Mouse (Mus musculus) mouse embryonic stem cell (cell line): Measurements from ENCODE around the gene Tspan13.

Experiments used
- in situ Hi-C, 2 experiments: fragments of 300-500 bp; cut with MboI; formaldehyde crosslinking; loops; 1 replicate in 1 of 2; 3 replicates in 1 of 2; pipeline ENCODE4 v1.14.3; 2019 to 2020; ENCODE audit warnings: low sequenced_read_pairs in 2 of 2, low pct_unique_long_range_greater_than_20kb in 1 of 2, mixed read lengths in 1 of 2; ENCODE audit not compliant: unreplicated experiment in 1 of 2

The Tspan13 gene

DNA sequence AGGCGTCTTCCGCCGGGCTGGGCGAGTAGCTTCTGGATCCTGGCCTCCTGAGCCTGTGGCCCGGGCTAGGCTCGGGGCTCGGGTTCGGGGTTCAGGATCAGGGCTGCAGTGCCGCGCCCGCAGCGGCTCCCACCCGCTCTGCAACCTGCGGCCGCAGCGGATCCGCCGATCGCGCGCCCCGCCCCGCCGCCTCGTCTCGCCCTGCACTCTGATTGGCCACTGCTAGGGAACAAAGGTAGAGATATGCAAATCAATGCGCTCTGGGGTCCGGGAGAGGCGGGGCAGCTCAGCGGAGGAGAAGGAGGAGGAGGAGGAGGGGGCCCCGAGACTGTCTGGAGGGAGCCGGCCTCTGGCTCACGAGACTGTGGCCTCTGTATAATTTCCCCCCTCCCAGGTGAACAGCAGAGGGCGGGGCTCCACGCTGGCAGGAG, at the start of gene Tspan13:
Gene Tspan13 (minus strand): TSS at position 153 of the 431 bp plus-strand sequence.
- in situ Hi-C loops: no loop called here

DNA sequence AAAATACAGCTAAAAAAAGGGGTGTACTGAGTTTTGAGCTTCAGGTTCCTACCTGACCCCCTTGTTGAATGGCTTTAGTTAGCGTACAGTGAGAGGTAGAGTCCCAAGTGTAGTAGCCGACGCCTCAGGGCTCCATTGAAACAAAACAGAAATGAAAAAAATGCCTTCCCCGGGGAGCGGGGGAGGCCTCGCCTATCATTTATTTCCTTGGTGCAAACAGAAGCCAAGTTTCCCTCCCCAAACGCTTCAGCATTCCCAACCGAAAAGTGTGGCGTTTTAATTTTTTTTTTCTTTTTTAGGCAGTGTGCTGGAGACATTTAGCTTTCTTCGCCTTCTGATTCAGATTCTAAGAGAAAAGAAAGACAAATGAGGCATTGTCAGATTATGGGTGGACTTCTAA, 49.7 kb upstream of the Tspan13 start:
- in situ Hi-C loops: no loop called here

DNA sequence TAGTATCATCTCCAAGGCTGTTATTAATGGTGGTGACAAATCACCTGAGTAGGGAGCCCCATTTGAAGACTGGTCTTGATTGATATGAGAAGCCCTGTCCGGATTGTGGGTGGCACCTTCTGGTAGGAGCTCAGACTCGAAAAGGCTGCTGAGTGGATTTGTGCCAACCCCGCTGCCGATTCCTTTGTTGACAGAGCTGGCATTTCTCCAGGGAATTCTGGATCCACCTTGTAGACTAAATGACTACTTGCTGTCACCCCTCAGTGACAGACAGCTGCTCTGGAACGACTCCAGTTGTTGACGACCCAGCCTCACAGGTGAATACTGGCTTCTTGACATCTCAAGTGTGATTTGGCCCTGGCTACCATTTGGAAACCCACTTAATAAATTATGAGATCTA, 46.9 kb upstream of the Tspan13 start:
- in situ Hi-C loops: no loop called here

DNA sequence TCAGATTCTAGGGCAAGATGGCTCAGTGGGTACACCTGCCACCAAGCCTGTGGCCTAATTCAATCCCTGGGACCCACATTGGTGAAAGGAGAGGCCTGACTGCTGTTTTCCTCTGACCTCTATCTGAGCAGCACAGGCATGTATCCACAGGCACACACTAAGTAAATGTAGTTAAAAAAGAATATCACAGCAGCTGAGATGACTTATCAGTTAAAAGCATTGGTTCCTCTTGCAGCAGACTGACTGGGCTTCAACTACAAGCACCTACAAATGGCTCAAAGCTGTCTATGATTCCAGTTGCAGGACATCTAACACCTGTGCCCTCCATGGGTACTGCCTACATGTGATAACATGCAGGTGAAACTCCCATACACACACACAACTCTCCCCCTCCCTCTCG, 46.5 kb upstream of the Tspan13 start:
- in situ Hi-C loops: no loop called here

DNA sequence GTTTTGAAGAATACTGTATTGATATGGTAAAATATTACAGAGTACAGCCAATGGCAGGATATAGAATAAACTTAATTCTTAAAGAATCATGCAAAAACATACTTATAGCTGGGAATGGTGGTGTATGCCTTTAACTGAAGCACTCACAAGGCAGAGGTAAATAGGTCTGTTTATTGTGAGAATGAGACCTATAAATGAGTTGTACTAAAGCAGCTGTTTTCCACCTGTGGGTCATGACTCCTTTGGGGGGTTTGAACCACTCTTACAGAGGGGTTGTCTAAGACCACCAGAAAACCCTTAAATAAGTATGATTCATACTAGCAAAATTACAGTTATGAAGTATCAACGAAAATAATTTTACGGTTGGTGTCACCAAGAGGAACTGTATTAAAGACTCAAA, 43.1 kb upstream of the Tspan13 start:
- in situ Hi-C loops: no loop called here

DNA sequence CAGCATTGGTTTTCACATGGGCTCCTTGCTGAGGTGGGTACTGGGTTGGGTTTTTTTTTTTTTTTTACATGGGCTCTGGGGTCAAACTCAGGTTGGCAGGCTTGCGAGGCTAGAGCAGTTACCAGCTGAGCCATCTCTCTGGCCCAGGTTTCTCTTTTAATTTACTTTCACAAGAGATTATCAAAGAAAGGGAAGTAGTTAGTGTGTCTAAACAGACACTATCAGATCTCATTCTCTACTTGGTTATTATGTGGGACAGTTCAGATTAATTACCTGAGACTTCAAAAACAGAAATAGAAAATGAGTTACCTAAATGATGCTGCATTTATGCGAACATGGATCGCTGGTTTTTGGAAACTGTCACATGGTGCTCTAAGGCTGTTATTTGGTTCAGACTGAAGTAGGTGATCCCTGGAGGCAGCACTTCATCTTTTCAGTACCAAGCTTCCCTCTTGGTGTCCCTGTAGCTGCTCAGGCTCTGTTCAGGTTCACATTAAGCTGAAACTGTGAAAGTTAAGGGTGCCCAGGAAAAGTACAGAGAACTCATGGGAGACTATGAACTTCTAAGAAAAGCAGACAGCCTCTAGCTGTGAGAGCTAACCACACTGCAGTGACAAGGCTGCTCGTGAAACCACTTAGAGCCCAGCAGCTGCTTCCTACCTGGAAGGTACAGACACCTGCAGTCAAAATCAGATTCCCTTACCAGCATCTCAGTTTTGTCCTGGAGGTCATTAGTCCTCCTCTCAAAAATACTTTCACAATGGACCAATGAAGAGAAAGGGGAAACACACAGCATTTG, 36.0 kb upstream of the Tspan13 start:
- in situ Hi-C loops: no loop called here

DNA sequence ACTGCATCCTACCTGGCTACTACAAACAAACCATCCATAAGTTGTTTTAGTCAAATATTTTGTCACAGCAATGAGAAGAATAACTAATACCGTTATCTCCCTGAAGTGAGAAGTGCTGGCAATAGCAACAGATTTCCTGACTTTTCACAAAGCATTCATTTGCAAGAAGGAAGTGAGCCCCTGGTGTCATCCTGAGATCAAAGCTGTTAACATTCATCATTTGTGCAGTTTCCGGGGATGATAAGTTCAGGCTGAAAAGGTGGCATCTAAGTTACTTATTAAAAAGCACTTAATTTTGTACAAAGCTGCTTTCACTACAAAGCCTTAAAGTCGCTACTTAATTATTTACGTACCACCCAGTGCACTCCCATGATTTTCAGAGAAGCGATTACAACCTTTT, 30.6 kb upstream of the Tspan13 start:
- in situ Hi-C loops: no loop called here

DNA sequence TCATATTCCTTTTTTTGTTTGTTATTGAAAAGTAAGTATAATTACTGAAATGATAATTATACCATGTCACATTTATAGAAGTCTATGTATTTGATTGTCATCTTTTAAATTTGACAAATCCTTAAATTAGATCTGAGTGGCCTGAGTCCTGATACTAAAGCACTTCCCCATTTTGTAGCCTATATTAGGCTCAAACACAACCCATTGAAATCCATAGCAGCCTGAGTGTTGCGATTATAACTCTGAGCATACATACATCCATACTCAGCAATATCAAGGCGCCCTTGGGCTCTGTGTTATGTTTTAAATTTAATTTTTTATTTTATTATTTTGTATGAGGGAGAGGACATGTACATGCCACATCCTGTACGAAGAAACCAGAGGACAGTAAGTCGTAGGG, 27.9 kb upstream of the Tspan13 start:
- in situ Hi-C loops: no loop called here

DNA sequence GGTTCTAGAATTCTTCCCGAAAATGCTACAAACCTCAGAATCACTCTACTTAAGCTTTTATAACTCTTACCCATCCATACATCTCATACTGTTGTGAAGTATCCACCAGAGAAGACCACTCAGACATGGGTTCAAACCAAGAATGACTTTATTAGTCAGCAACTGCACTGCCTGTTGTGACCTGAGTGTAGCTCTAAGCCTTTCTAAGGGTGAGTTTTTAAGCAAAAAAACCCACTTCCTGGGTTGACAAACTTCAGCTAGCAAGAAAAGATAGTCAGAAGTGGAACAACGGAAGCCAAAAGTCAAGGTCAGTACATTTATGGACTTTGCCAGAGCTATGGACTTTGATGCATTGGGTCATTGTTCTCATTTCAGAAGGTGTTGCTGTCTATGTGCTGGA, 25.2 kb upstream of the Tspan13 start:
- in situ Hi-C loops: no loop called here

DNA sequence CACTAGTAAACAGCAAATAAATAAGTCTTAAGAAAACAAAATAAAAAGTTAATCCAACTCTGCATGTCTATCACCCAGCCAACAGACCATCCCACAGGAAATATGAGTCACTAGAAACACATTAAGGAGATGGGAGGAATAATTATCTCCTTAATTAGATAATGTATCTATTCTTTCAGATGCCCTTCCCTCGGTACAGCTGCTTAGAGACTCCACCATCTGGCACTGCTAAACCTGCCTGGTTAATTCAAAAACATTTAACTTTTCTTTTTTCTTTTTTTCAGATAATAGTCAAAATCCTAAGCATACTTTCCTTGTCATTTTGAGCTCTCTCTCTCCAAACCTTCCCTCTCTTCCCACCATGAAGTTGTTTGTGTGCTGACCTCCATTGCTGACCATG, 23.6 kb upstream of the Tspan13 start:
- in situ Hi-C loops: no loop called here

DNA sequence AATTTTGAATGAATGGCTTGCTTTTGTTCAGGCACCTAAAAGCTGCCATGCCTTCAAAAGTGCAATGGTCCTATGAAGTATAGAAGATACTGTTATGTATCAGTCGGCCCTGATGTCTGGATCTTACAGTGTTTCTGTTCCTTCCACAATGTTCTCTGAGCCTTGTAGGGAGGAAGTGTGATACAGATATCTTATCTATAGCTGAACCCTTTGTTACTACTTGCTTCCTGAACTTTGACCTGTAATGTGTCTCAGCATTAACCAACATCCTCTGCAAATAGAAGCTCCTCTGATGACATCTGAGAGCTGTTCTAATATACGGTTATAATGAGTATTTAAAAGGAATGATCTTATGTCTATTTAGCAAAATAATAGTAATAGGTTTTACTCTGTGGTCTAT, 15.4 kb upstream of the Tspan13 start:
- in situ Hi-C loops: no loop called here

DNA sequence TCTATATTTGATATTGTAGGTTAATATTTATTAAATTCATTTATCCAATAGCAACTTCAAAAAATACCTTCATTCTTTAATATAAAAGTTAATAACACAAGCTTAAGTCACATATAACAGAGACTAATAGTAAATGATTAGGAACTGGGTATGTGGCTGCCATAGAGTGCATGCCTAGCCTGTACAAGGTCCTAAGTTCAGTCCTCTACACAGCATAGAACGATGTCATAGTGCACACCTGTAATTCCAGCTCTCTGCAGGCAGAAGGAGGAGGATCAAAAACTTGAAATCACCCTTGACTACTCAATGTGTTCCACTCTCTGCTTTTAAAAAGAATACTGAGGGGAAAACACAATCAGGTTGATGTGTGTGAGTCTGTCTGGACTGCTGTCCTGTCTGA, 8.0 kb upstream of the Tspan13 start:
- in situ Hi-C loops: no loop called here

DNA sequence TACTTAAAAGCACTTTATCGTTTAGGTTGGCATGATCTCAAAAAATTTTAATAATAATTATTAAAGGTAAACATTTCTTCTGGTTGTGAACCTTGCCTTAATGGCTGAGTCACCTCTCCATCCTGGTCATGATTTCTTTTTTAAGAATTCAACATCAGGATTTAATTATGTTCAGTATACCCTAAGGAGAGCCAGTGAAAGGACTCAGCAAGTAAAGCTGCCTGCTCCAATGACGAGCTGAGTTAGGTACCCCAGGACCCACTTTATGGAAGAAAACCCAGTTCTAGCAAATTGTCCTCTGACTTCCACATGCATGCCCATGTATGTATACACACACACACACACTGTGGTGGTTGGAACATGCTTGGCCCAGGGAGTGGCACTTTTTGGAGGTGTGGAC, 5.3 kb upstream of the Tspan13 start:
- in situ Hi-C loops: no loop called here

DNA sequence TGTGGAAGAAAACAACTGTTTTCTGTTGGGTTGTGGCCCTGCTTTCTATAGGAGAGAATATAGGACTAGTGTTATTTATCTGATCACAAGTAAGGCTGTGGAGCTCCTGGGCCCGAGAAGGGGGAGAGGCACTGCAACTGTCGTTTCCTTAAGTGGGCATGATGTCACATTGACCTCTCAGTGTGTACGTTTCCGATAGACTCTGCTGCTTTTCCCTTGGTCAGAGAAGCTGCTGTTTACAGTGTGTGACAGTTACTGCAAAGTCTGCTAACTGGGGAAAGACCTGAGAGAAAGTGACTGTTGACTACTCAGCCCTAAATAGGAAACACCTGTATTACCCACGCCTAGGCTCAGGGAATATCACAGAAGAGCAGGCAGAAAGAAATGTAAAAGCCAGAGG, 3.9 kb upstream of the Tspan13 start:
- in situ Hi-C loops: no loop called here

DNA sequence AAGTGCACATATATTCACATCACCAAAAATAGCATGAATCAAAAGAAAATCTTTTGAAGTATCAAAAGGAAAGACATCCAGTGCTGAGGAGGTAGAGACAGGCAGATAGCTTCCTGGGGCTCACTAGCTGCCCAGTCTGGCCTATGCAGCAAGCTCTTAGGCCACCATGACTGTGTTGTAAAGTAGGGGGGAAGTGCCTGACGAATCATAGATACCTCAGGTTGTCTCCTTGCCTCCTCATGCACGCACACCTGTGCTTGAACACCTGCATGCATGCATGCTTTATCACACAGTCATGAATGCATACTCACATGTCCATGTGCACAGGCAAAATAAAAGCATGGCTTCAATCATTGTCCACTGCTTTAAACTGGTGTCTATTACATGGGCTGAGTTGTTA, 2.4 kb upstream of the Tspan13 start:
- in situ Hi-C loops: no loop called here

DNA sequence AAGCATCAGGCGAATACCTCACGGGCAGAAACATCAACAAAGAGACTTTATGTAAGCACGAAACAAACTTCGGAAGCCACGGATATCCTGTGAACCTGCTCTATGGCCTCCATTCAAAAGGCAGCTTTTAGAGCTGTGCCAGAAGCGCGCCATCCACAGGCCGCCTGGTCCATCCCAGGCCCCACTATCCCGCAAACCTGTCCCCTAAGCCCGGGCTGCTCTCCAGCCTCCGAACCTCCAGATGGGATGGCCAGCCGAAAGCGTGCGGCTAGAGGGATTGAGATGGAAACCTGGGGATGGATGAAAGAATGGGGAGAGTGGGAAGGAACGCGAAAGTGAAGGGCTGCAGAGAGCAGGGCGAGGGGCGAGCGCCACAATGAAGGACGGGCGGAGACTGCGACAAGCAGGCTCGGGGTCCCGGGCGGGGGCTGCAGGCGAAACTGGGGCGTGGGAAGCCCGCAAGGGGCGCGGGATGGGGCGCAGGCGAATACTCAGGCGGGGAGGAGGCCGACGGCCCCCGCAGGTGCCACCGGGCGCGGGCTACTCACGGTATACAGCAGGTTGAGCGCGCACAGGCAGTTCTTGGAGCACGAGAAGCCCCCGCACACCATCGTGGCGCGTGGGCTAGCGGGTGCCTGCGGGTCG, 475 bp downstream of the Tspan13 start:
- in situ Hi-C loops: no loop called here

DNA sequence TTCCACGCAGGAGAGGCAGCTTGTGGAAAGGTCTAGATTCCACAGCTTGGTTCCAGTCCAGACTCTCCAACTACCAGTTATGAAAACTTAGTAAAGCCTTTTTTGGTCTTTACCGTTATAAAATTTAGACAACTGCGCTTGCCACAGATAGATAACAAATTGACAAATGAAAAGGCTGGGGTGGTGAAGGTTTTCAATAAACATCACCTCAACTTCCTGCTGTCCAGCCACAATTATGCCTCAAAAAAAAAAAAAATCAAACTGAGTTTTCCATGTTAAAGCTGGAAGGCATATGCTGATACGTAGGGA, 1.1 kb downstream of the Tspan13 start:
- in situ Hi-C loops: no loop called here

DNA sequence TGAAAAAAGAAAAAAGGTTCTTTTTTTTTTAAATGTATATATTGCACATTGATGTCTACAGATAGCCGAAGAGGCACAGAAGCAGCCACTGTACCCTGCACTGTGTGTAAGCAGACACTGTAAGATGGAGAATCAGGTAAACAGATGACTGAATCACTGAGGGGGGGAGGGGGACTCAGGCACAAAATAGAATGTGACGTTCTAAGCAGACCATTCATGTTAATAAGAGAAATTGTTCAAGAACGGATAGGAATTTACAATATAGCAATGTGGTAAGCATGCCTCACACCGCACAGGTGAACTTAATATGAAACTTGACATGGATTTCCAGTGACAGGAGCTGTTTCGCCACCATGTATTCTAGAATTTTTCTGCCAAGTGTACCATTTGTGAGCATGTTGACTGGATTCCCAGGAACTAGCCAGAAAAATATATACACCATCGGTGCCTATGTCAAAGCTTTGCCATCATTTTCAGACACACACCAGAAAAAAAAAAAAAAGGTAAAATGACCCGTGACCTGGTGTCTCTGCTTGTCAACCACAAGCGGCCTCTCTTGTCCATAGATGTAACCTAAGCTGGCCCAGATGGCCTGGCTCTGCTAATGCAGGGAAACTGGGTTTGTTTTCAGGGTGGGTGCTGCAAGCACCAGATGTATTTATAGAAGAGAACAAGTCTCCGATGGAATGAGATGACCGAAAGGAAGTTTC, 1.6 kb downstream of the Tspan13 start:
- in situ Hi-C loops: no loop called here

DNA sequence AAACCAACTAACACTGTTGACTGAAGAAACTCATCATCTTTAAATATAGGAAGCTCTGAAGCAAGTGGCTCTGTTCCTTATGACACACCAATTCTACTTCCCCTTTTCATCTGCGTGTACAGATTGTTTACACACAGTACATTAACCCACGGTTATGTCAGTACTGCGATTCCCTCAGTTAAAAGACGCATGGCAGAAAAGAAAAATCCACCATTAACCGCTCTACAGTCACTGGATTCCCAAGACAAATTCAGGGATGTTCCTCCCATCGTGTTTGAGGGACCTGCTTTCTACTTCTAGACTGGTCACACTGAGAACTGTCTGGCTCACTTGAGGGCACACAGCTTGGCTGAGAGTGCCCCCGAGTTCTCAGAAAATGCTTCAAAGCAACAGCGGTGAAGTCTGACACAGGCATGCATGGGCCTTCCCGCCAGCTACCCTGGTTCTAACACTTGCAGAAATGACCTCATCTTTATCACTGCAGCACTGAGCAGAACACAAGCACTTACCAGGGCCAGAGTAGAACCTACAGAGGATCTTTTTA, 2.7 kb downstream of the Tspan13 start:
- in situ Hi-C loops: no loop called here

DNA sequence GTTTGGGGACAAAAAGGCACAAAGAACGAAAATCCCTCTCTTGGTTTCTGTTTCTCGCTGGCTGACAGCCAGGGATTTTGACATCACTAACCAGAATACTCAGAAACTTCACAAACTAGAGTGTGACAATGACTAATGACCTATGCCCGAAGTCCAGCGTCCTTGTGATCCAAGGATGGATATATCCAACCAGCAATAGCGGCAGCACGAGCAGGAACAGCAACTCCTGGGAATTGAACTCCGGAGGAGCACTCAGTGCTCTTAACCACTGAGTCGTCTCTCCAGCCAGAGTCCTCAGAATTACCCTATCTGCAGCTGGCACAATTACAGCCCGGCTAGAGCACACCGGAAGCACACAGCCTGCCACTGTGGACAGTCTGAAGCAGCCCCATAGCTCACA, 5.5 kb downstream of the Tspan13 start:
- in situ Hi-C loops: no loop called here
